Mouse (Mus musculus) liver, postnatal 0 days (tissue): ENCODE results near the gene Defb45.

Experiments
- CTCF ChIP-seq: sonication (generic); IDR thresholded peaks from 2 replicates; pipeline ENCODE4 v1.5.1; 2016; ENCODE audit warnings: antibody characterized with exemption, low read depth
- EP300 ChIP-seq: IDR thresholded peaks from 2 replicates; pipeline ENCODE4 v1.6.1; 2016; ENCODE audit warnings: antibody characterized with exemption, low read depth, mild to moderate bottlenecking

DNA sequence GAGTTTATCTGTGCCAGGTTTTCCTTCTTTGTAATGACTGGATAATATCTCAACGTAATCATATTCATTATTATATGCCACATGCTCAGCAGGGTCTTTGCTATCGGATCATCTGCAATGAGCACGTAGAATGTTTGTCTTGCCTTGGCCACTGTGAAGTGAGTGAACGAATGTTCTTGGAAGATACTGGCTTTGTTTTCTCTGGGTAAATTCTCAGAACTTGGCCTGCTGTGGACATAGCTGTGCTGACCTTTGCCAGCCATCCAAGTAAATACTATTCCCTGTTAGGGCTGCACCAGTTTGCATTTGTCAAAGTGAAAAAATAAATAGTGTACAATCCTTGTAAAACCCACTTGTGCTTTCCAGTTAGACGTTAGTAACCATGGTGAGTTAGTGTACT, 51.1 kb downstream of the Defb45 start:
- no peak for TF ChIP-seq CTCF
- TF ChIP-seq EP300, result no peak
